Mouse (Mus musculus): Measurements from ENCODE around the gene Neurl1b. TPM values are rescaled to one million over a fixed set of nuclear protein-coding genes. Genes with fewer than 3 reads are reported as not detected.

The Neurl1b gene
- polyA plus RNA-seq, 1 experiment, result 79.7 TPM

GRCm38 (mm10) chr17:26417770-26418421 is 3.3 kb downstream of the Neurl1b start:
- Histone ChIP-seq H3K36me3 (ENCODE audit: control insufficient read depth, insufficient read depth, low read length) (no peaks in the 10 kb centered on the region), H3K27ac (ENCODE audit: insufficient read depth, low read depth, low read length) (peak overlapping the region; percentile 67), H3K27me3 (ENCODE audit: control insufficient read depth, insufficient read depth, low read length) (no peaks in the 10 kb centered on the region), H3K4me1 (ENCODE audit: control insufficient read depth, insufficient read depth, insufficient read length, low read length) (peaks cover 65% of the 10 kb centered on the region), H3K4me3 (ENCODE audit: low read depth, low read length) (no peak overlapping the region)
- no peak for TF ChIP-seq POLR2A (IDR thresholded peaks at IDR 0.05; ENCODE audit: low read depth, low read length)
- TF ChIP-seq CTCF (IDR thresholded peaks at IDR 0.05; ENCODE audit: extremely low read depth, insufficient read length, insufficient replicate concordance, low read depth, low read length), result no peak
- 48% methylated on average over 6 of the region's 6 CpGs for WGBS

GRCm38 (mm10) chr17:26420491-26421247 is 6.0 kb downstream of the Neurl1b start:
- Histone ChIP-seq H3K4me1 (ENCODE audit: control insufficient read depth, insufficient read depth, insufficient read length, low read length) (peaks cover 83% of the 10 kb centered on the region), H3K27me3 (ENCODE audit: control insufficient read depth, insufficient read depth, low read length) (no peaks in the 10 kb centered on the region), H3K4me3 (ENCODE audit: low read depth, low read length) (no peak overlapping the region), H3K27ac (ENCODE audit: insufficient read depth, low read depth, low read length) (peak overlapping the region; percentile 90), H3K36me3 (ENCODE audit: control insufficient read depth, insufficient read depth, low read length) (no peaks in the 10 kb centered on the region)
- 42% methylated on average over 7 of the region's 7 CpGs for WGBS
- TF ChIP-seq POLR2A (IDR thresholded peaks at IDR 0.05; ENCODE audit: low read depth, low read length) (no peak), CTCF (IDR thresholded peaks at IDR 0.05; ENCODE audit: extremely low read depth, insufficient read length, insufficient replicate concordance, low read depth, low read length) (no peak)

GRCm38 (mm10) chr17:26421561-26421960 is 6.9 kb downstream of the Neurl1b start:
- TF ChIP-seq POLR2A (IDR thresholded peaks at IDR 0.05; ENCODE audit: low read depth, low read length) (no peak), CTCF (IDR thresholded peaks at IDR 0.05; ENCODE audit: extremely low read depth, insufficient read length, insufficient replicate concordance, low read depth, low read length) (peak; percentile 63; the same call in 1 of the 2 replicates)
- peaks cover 78% of the 10 kb centered on the region for H3K4me1 ChIP-seq (ENCODE audit: control insufficient read depth, insufficient read depth, insufficient read length, low read length)
- WGBS, result 57% methylated on average over 3 of the region's 3 CpGs
- H3K4me3 ChIP-seq (ENCODE audit: low read depth, low read length), result no peak overlapping the region
- peak overlapping the region; percentile 57 for H3K27ac ChIP-seq (ENCODE audit: insufficient read depth, low read depth, low read length)
- no peaks in the 10 kb centered on the region; the same call in 1 of the 2 replicates for H3K36me3 ChIP-seq (ENCODE audit: control insufficient read depth, insufficient read depth, low read length)
- no peaks in the 10 kb centered on the region for H3K27me3 ChIP-seq (ENCODE audit: control insufficient read depth, insufficient read depth, low read length)

- 26% methylated on average over 6 of the region's 6 CpGs for whole genome bisulfite sequencing
- no peaks in the 10 kb centered on the region; the same call in 1 of the 2 replicates for H3K36me3 ChIP-seq (ENCODE audit: control insufficient read depth, insufficient read depth, low read length)
- no peak for TF ChIP-seq CTCF (IDR thresholded peaks at IDR 0.05; ENCODE audit: extremely low read depth, insufficient read length, insufficient replicate concordance, low read depth, low read length)
- 0 out of 2 replicates have a peak, but pooled peaks have one; percentile 23 for TF ChIP-seq POLR2A (IDR thresholded peaks at IDR 0.05; ENCODE audit: low read depth, low read length)
- peak overlapping the region; percentile 57 for H3K27ac ChIP-seq (ENCODE audit: insufficient read depth, low read depth, low read length)
- peaks cover 71% of the 10 kb centered on the region for H3K4me1 ChIP-seq (ENCODE audit: control insufficient read depth, insufficient read depth, insufficient read length, low read length)
- no peak overlapping the region for H3K4me3 ChIP-seq (ENCODE audit: low read depth, low read length)
- no peaks in the 10 kb centered on the region for H3K27me3 ChIP-seq (ENCODE audit: control insufficient read depth, insufficient read depth, low read length)
Measured at GRCm38 (mm10) chr17:26422390-26422789, 7.8 kb downstream of the Neurl1b start.

GRCm38 (mm10) chr17:26423967-26424641 is 9.5 kb downstream of the Neurl1b start:
- H3K27me3 ChIP-seq (ENCODE audit: control insufficient read depth, insufficient read depth, low read length), result no peaks in the 10 kb centered on the region
- WGBS, result 9% methylated on average over 11 of the region's 11 CpGs
- no peaks in the 10 kb centered on the region; the same call in 1 of the 2 replicates for H3K36me3 ChIP-seq (ENCODE audit: control insufficient read depth, insufficient read depth, low read length)
- peak overlapping the region; percentile 57 for H3K27ac ChIP-seq (ENCODE audit: insufficient read depth, low read depth, low read length)
- no peak overlapping the region for H3K4me3 ChIP-seq (ENCODE audit: low read depth, low read length)
- TF ChIP-seq CTCF (IDR thresholded peaks at IDR 0.05; ENCODE audit: extremely low read depth, insufficient read length, insufficient replicate concordance, low read depth, low read length) (no peak), POLR2A (IDR thresholded peaks at IDR 0.05; ENCODE audit: low read depth, low read length) (no peak)
- peaks cover 56% of the 10 kb centered on the region for H3K4me1 ChIP-seq (ENCODE audit: control insufficient read depth, insufficient read depth, insufficient read length, low read length)

GRCm38 (mm10) chr17:26424973-26425735 is 10.5 kb downstream of the Neurl1b start:
- 30% methylated on average over 13 of the region's 13 CpGs for WGBS
- TF ChIP-seq POLR2A (IDR thresholded peaks at IDR 0.05; ENCODE audit: low read depth, low read length) (no peak), CTCF (IDR thresholded peaks at IDR 0.05; ENCODE audit: extremely low read depth, insufficient read length, insufficient replicate concordance, low read depth, low read length) (no peak)
- Histone ChIP-seq H3K27ac (ENCODE audit: insufficient read depth, low read depth, low read length) (peak overlapping the region; percentile 29; the same call in 1 of the 2 replicates), H3K36me3 (ENCODE audit: control insufficient read depth, insufficient read depth, low read length) (no peaks in the 10 kb centered on the region; the same call in 1 of the 2 replicates), H3K4me1 (ENCODE audit: control insufficient read depth, insufficient read depth, insufficient read length, low read length) (peaks cover 48% of the 10 kb centered on the region), H3K4me3 (ENCODE audit: low read depth, low read length) (no peak overlapping the region), H3K27me3 (ENCODE audit: control insufficient read depth, insufficient read depth, low read length) (no peaks in the 10 kb centered on the region)

Data from small intestine, adult 2 months (tissue).